Mouse (Mus musculus): ENCODE measurements around the gene Sh3tc1.

GRCm38 (mm10) chr5:35758081-35759053 is 18.6 kb upstream of the Sh3tc1 start:
- TF ChIP-seq CTCF (IDR thresholded peaks at IDR 0.05; ENCODE audit: low read depth) (no peak), EP300 (IDR thresholded peaks at IDR 0.05; ENCODE audit: low read depth) (no peak)

Measured in heart, postnatal 0 days (tissue).